Mouse (Mus musculus) mouse trophoblast stem cell (cell line): ENCODE data around the gene Vcl.

Source experiments
- in situ Hi-C, 2 experiments: fragments of 300-500 bp; cut with MseI, MboI; formaldehyde crosslinking; loops; 2 replicates in 1 of 2; 3 replicates in 1 of 2; pipeline ENCODE4 v1.15.1; 2025

Gene Vcl

GRCm38 (mm10) chr14:20938860-20939259, 9.7 kb downstream of the Vcl start:
- in situ Hi-C loops: no loop called here

GRCm38 (mm10) chr14:20945296-20945695, 16.1 kb downstream of the Vcl start:
- in situ Hi-C loops: no loop called here

- in situ Hi-C loops: no loop called here
Measured at GRCm38 (mm10) chr14:20956021-20956420, 26.8 kb downstream of the Vcl start.

DNA sequence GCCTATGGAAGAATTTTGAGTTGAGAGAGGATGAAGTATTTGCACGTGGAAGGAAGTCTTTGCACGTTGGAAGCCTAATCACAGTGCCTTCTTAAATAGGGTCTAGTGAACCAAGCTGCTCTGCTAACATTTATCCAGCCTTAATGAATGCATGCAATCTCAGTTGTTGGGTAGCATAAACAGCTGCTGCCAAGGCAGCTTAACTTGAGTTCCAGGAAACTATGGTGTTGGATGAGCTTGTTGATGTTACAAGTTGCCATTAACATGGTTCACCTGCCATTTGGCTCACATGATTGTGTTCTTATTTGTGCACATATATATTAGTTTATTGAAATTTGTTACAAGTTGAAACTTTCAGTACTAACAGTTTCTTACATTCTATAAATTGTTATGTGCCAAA, 29.8 kb downstream of the Vcl start:
- in situ Hi-C loops: no loop called here

GRCm38 (mm10) chr14:20962466-20962865, 33.3 kb downstream of the Vcl start:
- in situ Hi-C loops: no loop called here

GRCm38 (mm10) chr14:20962906-20963305, 33.7 kb downstream of the Vcl start:
- in situ Hi-C loops: no loop called here

DNA sequence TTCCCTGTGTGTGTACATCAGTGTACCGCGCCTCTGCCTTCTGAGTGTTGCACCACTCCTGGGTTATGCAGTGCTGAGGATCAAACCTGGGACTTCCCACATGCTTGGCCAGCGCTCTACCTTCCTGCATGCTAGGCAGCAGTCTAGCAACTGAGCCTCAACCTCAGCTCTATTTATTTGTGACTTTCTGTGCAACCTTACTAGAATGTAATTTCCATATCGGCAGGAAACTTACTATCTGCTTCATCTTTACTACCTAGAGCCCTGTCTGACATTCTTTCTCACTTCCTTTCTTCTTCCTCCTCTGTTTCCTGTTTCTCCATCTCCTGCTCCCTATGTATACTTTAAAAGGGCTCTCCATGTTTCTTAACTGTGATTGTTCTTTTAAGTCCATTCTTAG, 34.7 kb downstream of the Vcl start:
- in situ Hi-C loops: no loop called here

- in situ Hi-C loops: no loop called here
Measured at GRCm38 (mm10) chr14:20964285-20964684, 35.1 kb downstream of the Vcl start.

DNA sequence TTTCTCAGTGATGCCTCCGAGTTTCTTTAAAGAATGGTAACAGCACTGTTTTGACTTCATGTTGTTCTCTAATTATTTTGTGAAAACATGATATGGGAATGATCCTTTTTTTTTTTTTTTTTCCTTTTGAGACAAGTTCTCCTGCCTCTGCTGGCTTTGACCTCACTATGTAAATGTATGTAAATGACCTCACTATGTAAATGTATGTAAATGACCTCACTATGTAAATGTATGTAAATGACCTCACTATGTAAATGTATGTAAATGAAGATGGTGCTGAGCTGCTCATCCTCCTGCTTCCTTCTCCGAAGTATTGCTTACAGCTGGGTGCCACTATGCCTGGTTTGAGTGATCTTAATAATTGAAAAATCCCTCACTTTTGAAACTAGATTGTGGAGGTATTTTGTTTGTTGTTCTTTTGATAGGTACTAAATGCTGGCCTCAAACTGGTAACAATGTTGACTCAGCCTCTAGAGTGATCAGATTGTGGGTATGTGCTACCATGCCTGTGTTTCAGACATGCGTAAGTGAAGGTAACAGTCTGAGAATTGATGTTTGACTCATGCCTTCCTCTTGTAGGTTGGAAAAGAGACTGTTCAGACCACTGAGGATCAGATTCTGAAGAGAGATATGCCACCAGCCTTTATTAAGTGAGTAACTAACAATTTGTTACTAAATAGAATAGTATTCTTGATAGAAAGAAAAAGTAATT, 37.9 kb downstream of the Vcl start:
- in situ Hi-C loops: no loop called here

GRCm38 (mm10) chr14:20969066-20969465, 39.9 kb downstream of the Vcl start:
- in situ Hi-C loops: no loop called here

DNA sequence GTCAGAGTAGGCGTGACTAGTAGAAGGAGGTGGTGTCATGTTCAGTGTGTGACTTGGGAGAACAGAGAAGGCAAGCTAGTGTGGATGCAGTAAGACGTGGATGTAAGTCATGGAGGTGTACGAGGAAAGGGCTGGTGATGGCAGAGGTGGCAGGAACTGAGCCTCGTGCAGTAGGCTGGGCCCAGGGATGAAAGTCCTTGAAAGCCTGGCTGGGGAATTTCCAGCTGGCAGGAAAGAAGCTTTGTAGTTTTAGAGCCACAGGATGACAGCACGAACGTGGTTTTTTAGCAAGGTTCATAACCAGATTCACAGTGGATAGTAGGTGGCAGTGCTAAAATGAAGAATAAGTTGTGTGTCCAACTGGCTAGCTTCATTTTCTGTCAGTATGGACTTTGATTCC, 41.2 kb downstream of the Vcl start:
- in situ Hi-C loops: no loop called here

DNA sequence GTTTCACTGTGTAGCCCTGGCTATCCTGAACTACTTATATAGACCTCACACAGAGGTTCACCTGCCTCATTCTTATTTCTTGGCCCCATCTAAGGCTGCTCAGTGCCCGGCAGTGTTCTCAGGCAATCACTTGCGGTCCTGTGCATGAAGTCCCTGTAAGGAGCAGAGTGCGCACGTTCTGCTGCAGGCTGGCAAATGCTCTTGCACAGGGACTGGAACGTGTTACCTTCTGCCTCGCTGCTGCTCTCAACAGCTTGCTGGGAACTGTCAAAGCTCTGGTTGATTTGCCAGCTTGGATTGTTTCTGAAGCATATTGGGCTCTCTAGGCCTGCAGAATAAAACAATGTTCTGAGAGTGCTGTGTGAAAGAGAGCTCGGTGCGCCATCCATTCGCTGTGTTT, 41.7 kb downstream of the Vcl start:
- in situ Hi-C loops: no loop called here

- in situ Hi-C loops: no loop called here
Measured at GRCm38 (mm10) chr14:20973821-20974220, 44.6 kb downstream of the Vcl start.

DNA sequence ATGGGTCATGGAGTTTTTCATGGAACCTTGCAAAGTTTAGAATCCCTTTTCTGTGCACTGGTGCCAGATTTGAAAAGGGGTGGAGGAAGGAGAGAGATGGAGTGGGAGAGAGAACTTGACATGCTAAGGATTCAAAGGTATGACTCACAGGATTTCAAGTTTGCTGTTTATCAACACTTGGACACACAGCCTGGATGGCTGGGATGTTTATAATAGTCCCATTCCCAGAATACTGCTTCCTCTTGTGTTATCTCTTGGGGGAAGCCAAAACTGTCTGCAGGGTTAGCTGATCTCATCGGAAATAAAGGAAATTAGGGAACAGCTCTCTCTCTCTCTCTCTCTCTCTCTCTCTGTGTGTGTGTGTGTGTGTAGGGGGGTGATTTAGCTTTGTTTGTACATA, 47.5 kb downstream of the Vcl start:
- in situ Hi-C loops: no loop called here

- in situ Hi-C loops: no loop called here
Measured at GRCm38 (mm10) chr14:20977726-20978125, 48.5 kb downstream of the Vcl start.

DNA sequence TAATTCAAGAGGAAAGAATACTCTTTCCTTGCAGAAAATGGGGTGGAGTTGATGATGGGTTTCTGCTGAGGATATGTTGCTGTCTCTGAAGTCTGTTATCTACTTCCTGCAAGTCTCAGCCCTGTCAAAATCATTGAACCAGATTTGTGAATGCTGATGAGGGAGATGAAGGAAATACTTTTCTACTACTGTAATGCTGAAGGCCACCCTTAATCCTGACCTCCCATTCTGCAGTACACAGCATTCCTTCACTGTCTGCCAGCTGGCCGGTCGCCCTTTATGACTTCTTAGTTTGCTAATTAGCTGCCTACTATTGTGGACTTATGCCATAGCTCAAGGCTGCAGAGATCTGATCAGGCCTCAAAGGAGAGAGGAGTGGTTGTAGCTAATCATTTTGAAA, 54.6 kb downstream of the Vcl start:
- in situ Hi-C loops: no loop called here

DNA sequence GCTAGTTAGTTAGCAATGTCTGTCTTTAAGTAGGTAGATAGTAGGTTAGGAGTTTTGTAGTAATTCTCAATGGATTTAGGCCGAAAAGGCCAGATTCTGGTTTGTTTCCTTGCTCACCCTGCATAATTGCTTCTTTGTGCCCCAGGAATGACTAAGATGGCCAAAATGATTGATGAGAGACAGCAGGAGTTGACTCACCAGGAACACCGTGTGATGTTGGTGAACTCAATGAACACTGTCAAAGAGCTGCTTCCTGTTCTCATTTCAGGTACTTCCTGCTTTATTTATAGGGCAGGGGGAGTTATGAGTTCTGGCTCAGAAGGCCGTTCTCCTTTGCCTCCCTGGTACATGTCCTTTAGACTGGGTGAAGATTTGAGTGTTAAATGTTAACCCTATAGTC, 56.3 kb downstream of the Vcl start:
- in situ Hi-C loops: no loop called here

GRCm38 (mm10) chr14:20991492-20991891, 62.3 kb downstream of the Vcl start:
- in situ Hi-C loops: no loop called here

GRCm38 (mm10) chr14:20993067-20993691, 64.0 kb downstream of the Vcl start:
- in situ Hi-C loops: no loop called here

DNA sequence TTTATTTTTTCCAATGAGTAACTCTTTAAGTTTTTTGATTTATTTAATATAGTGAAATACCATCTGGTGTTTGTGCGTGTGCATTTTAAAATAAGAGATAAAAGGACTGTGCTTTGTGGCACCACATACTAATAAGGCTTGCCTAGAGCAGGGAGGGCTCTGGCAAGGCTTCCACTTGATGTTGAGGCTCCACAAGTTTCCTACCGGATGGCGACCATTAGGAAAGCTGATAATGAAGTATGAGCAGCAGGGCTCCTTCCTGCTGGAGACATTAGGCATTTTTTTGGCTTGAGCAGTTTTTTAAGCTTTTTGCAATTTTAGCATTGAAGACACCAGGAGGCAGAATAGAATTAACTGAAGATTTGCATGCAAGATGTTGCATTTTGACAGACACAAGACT, 65.3 kb downstream of the Vcl start:
- in situ Hi-C loops: no loop called here

- in situ Hi-C loops: no loop called here
Measured at GRCm38 (mm10) chr14:20995497-20995896, 66.3 kb downstream of the Vcl start.

GRCm38 (mm10) chr14:20996361-20996760, 67.2 kb downstream of the Vcl start:
- in situ Hi-C loops: no loop called here

- in situ Hi-C loops: no loop called here
Measured at GRCm38 (mm10) chr14:20997548-20997947, 68.3 kb downstream of the Vcl start.

GRCm38 (mm10) chr14:20999617-21000016, 70.4 kb downstream of the Vcl start:
- in situ Hi-C loops: no loop called here
